Mouse (Mus musculus) C2C12 (cell line): ENCODE results near the gene Aqp6. TPM values are rescaled to one million over a fixed set of nuclear protein-coding genes. Genes with fewer than 3 reads are reported as not detected.

Experiments used
- H3K27me3 ChIP-seq: one replicate; pipeline ENCODE4 v1.6.1; 2011; ENCODE audit not compliant: control insufficient read depth, insufficient read depth, insufficient read length
- H3K36me3 ChIP-seq: one replicate; pipeline ENCODE4 v1.6.1; 2011; ENCODE audit not compliant: control insufficient read depth, insufficient read depth
- H3K4me3 ChIP-seq: one replicate; pipeline ENCODE4 v1.5.1; 2011; ENCODE audit warnings: mild to moderate bottlenecking, control low read depth; ENCODE audit not compliant: poor library complexity, insufficient read depth, severe bottlenecking
- H3K79me2 ChIP-seq: one replicate; pipeline ENCODE4 v1.6.1; 2011; ENCODE audit not compliant: control insufficient read depth, insufficient read depth
- H3K79me3 ChIP-seq: one replicate; pipeline ENCODE4 v1.6.1; 2011; ENCODE audit warnings: low read depth, control low read depth
- H3ac ChIP-seq: one replicate; pipeline ENCODE3; 2011; ENCODE audit warnings: low read depth; ENCODE audit not compliant: control insufficient read depth, insufficient read length
- CEBPB ChIP-seq: IDR thresholded peaks from one replicate; pipeline ENCODE4 v1.6.1; 2011; ENCODE audit warnings: low read depth, mild to moderate bottlenecking, control low read depth, moderate library complexity
- CTCF ChIP-seq: IDR thresholded peaks from one replicate; pipeline ENCODE4 v1.5.1; 2011; ENCODE audit not compliant: control insufficient read depth, insufficient read depth, insufficient read length
- FOSL1 ChIP-seq: IDR thresholded peaks from one replicate; pipeline ENCODE4 v1.8.0; 2011; ENCODE audit warnings: mild to moderate bottlenecking, low read length; ENCODE audit not compliant: poor library complexity, insufficient read depth, severe bottlenecking
- MAX ChIP-seq: IDR thresholded peaks from one replicate; pipeline ENCODE4 v1.6.1; 2011; ENCODE audit warnings: mild to moderate bottlenecking, control low read depth
- MYOD1 ChIP-seq: IDR thresholded peaks from one replicate; pipeline ENCODE4 v1.6.1; 2011; ENCODE audit warnings: low read depth; ENCODE audit not compliant: control insufficient read depth, insufficient read length
- MYOG ChIP-seq: IDR thresholded peaks from one replicate; pipeline ENCODE4 v1.6.1; 2011; ENCODE audit not compliant: control insufficient read depth, insufficient read length; ENCODE audit errors: extremely low read depth
- USF1 ChIP-seq: IDR thresholded peaks from one replicate; pipeline ENCODE4 v1.6.1; 2011; ENCODE audit warnings: low read depth, mild to moderate bottlenecking, control low read depth, moderate library complexity
- polyA plus RNA-seq: library from polyadenylated mRNA; unstranded; fragments of >200 nt; fragmentation: generic; extraction: Trizol; gene quantifications from one replicate; pipeline ENCODE4 v1.2.1, GENCODE M21; 2012; ENCODE audit warnings: missing spikeins

Gene Aqp6
- polyA plus RNA-seq, 1 experiment: not detected

DNA sequence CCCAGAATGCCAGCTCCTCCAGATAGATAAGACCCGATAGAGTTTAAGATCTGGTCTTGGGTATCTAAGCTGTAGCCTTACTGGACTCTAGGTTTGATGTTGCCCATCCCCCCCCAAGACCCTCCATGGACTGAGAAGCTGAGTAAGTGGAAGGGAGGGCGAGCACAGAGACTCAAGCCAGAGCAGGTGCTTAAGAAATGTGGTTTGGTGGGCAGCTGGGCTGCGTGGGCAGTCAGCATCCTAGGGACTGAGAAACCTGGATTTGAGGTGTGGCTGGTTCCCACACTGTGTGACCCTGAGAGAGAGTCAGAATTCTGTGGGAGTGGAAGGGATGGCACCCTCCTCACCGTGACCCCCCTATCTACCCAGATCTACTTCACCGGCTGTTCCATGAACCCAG is 8.3 kb upstream of the Aqp6 start:
- Histone ChIP-seq H3K79me2 (peaks cover 67% of the 10 kb centered on the region), H3K27me3 (no peaks in the 10 kb centered on the region), H3K36me3 (peaks cover 37% of the 10 kb centered on the region), H3K4me3 (peak overlapping the region; percentile 59), H3ac (no peak overlapping the region), H3K79me3 (peaks cover 39% of the 10 kb centered on the region)
- no peak for TF ChIP-seq USF1
- TF ChIP-seq CTCF: no peak
- no peak for TF ChIP-seq MYOD1
- TF ChIP-seq MAX: no peak
- TF ChIP-seq MYOG: no peak
- no peak for TF ChIP-seq CEBPB
- no peak for TF ChIP-seq FOSL1

- H3ac ChIP-seq: no peak overlapping the region
- TF ChIP-seq MAX: peak; percentile 33
- no peak for TF ChIP-seq CTCF
- TF ChIP-seq USF1: no peak
- peaks cover 37% of the 10 kb centered on the region for H3K36me3 ChIP-seq
These were observed 6.2 kb upstream of the Aqp6 start for GRCm38 (mm10) chr15:99594951-99595350.

DNA sequence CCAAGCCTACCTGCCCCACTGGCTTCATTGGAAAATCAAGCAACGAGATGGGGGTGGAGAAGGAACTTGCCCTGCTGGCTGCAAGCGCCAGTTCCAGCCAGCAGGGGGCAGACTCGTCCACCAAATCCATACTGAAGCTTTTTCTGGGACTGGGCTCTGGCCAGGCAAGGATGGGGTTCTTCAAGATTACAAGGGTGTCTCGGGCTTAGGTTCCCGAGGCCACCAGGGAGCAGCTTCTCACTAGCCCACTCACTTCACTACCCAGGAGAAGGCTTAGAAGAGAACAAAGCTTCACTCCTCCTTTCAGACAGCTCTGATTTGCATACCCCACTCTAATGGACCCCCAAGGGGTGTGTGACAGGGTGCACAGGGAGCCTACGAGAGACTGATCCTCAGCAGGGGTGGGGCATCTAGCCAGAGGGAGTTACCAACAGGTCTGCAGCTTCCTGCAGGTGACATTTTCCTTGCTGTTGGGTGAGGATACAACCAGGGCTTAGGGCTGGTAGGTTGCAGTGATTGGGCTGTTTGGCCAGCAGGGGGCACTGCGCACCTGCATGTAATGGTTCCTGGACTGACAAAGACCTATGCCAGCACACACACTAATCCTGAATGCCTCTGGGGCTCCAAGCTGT is 5.0 kb upstream of the Aqp6 start:
- Histone ChIP-seq H3ac (no peak overlapping the region), H3K36me3 (peaks cover 37% of the 10 kb centered on the region), H3K27me3 (peaks cover 10% of the 10 kb centered on the region), H3K79me3 (peaks cover 33% of the 10 kb centered on the region), H3K79me2 (peaks cover 45% of the 10 kb centered on the region), H3K4me3 (no peak overlapping the region)
- TF ChIP-seq CTCF: peak; percentile 98
- TF ChIP-seq MAX: no peak
- no peak for TF ChIP-seq USF1
- TF ChIP-seq FOSL1: no peak
- no peak for TF ChIP-seq CEBPB
- TF ChIP-seq MYOG: no peak
- no peak for TF ChIP-seq MYOD1

More at GRCm38 (mm10) chr15:99594951-99595350, 6.2 kb upstream of the Aqp6 start:
- Histone ChIP-seq H3K79me2 (peaks cover 56% of the 10 kb centered on the region), H3K27me3 (peaks cover 4% of the 10 kb centered on the region), H3K4me3 (peak overlapping the region; percentile 59), H3K79me3 (peaks cover 38% of the 10 kb centered on the region)

- peaks cover 10% of the 10 kb centered on the region for H3K27me3 ChIP-seq
- no peak for TF ChIP-seq MYOD1
- no peak for TF ChIP-seq CEBPB
- TF ChIP-seq MYOG: no peak
- no peak for TF ChIP-seq FOSL1
- no peak for TF ChIP-seq MAX
- TF ChIP-seq CTCF: no peak
- no peak for TF ChIP-seq USF1
- no peak overlapping the region for H3ac ChIP-seq
- no peak overlapping the region for H3K4me3 ChIP-seq
- peaks cover 39% of the 10 kb centered on the region for H3K79me2 ChIP-seq
- H3K36me3 ChIP-seq: peaks cover 37% of the 10 kb centered on the region
- H3K79me3 ChIP-seq: peaks cover 27% of the 10 kb centered on the region
These were observed 4.4 kb upstream of the Aqp6 start for GRCm38 (mm10) chr15:99596841-99597240.

DNA sequence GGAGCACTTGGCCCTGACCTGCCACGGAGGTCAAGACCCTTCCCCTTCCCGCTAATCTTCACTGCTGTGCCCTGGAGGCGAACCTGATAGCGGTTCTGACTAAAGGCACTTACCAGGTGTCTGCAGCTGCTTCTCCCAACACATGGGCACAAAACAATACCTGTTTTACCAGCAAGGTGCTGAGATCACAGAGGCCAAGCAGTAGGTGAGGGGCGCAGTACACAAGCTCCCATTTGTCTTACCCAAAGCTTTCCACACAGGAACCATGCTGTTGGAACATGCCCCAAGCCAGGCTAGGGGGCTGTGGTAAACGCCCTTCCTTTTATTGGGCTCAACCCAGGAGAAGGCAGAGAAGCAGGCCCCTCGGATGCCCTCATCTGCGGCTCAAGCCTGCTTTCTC is 3.6 kb upstream of the Aqp6 start:
- TF ChIP-seq USF1: no peak
- no peak for TF ChIP-seq MYOD1
- no peak for TF ChIP-seq CTCF
- no peak for TF ChIP-seq MYOG
- TF ChIP-seq FOSL1: no peak
- TF ChIP-seq MAX: no peak
- no peak for TF ChIP-seq CEBPB

GRCm38 (mm10) chr15:99599245-99600070 is 1.7 kb upstream of the Aqp6 start:
- peaks cover 14% of the 10 kb centered on the region for H3K36me3 ChIP-seq
- H3ac ChIP-seq: no peak overlapping the region
- TF ChIP-seq MYOD1 (no peak), USF1 (no peak), MAX (no peak), CEBPB (no peak), MYOG (no peak), CTCF (no peak), FOSL1 (no peak)
- peaks cover 13% of the 10 kb centered on the region for H3K79me2 ChIP-seq
- peaks cover under 1% of the 10 kb centered on the region for H3K79me3 ChIP-seq
- H3K4me3 ChIP-seq: no peak overlapping the region
- peaks cover 17% of the 10 kb centered on the region for H3K27me3 ChIP-seq

More for the DNA sequence above, 3.6 kb upstream of the Aqp6 start:
- Histone ChIP-seq H3K27me3 (peaks cover 15% of the 10 kb centered on the region), H3K36me3 (peaks cover 33% of the 10 kb centered on the region), H3K79me2 (peaks cover 31% of the 10 kb centered on the region), H3K79me3 (peaks cover 19% of the 10 kb centered on the region), H3ac (no peak overlapping the region), H3K4me3 (no peak overlapping the region)
